Mouse (Mus musculus): ENCODE data around the gene Tmem184b. TPM values are rescaled to one million over a fixed set of nuclear protein-coding genes. Genes with fewer than 3 reads are reported as not detected.

The Tmem184b gene
- total and polyA plus RNA-seq, 3 experiments: 7.1 to 42.7 (median 21.1) TPM

Other genes starting within 250 kb of the Tmem184b start
- gene Sox10, start 238.3 kb downstream of the Tmem184b start, total RNA-seq (2012; rRNA removed): 0.04 and 0.08 TPM in 2 replicates
- gene Sox10, start 238.3 kb downstream of the Tmem184b start, total RNA-seq (2014; rRNA removed): not detected in 2 replicates
- gene Sox10, start 238.3 kb downstream of the Tmem184b start, polyA plus RNA-seq (2012; ENCODE audit: insufficient read length, low read depth): not detected in 2 replicates
- 23.2 and 23.4 TPM in 2 replicates for gene Pick1, start 174.4 kb downstream of the Tmem184b start, total RNA-seq (2012; rRNA removed)
- 13.9 and 15.4 TPM in 2 replicates for gene Pick1, start 174.4 kb downstream of the Tmem184b start, total RNA-seq (2014; rRNA removed)
- 14.9 and 18.5 TPM in 2 replicates for gene Pick1, start 174.4 kb downstream of the Tmem184b start, polyA plus RNA-seq (2012; ENCODE audit: insufficient read length, low read depth)
- gene Gm49486, start 174.2 kb downstream of the Tmem184b start, total RNA-seq (2012; rRNA removed): 0.21 and 0.29 TPM in 2 replicates
- 0.49 and 0.77 TPM in 2 replicates for gene Gm49486, start 174.2 kb downstream of the Tmem184b start, total RNA-seq (2014; rRNA removed)
- 0.59 and 1.3 TPM in 2 replicates for gene Gm49486, start 174.2 kb downstream of the Tmem184b start, polyA plus RNA-seq (2012; ENCODE audit: insufficient read length, low read depth)
- gene Slc16a8, start 148.8 kb downstream of the Tmem184b start, total RNA-seq (2012; rRNA removed): 0.08 and 0.29 TPM in 2 replicates
- gene Slc16a8, start 148.8 kb downstream of the Tmem184b start, total RNA-seq (2014; rRNA removed): not detected in 2 replicates
- gene Slc16a8, start 148.8 kb downstream of the Tmem184b start, polyA plus RNA-seq (2012; ENCODE audit: insufficient read length, low read depth): 0.79 and 0.83 TPM in 2 replicates
- gene Baiap2l2, start 118.0 kb downstream of the Tmem184b start, total RNA-seq (2012; rRNA removed): 0.21 and 1.5 TPM in 2 replicates
- not detected in 2 replicates for gene Baiap2l2, start 118.0 kb downstream of the Tmem184b start, total RNA-seq (2014; rRNA removed)
- gene Baiap2l2, start 118.0 kb downstream of the Tmem184b start, polyA plus RNA-seq (2012; ENCODE audit: insufficient read length, low read depth): 0.84 and 1.2 TPM in 2 replicates
- gene Pla2g6, start 75.2 kb downstream of the Tmem184b start, total RNA-seq (2012; rRNA removed): 18.7 and 20.9 TPM in 2 replicates
- 9.1 and 9.3 TPM in 2 replicates for gene Pla2g6, start 75.2 kb downstream of the Tmem184b start, total RNA-seq (2014; rRNA removed)
- 12.7 and 14.8 TPM in 2 replicates for gene Pla2g6, start 75.2 kb downstream of the Tmem184b start, polyA plus RNA-seq (2012; ENCODE audit: insufficient read length, low read depth)
- gene Maff, start 56.9 kb downstream of the Tmem184b start, total RNA-seq (2012; rRNA removed): 9.3 and 15.4 TPM in 2 replicates
- gene Maff, start 56.9 kb downstream of the Tmem184b start, total RNA-seq (2014; rRNA removed): 7.6 and 9.2 TPM in 2 replicates
- gene Maff, start 56.9 kb downstream of the Tmem184b start, polyA plus RNA-seq (2012; ENCODE audit: insufficient read length, low read depth): 9.7 and 10.5 TPM in 2 replicates
- gene Csnk1e, start 52.0 kb upstream of the Tmem184b start, total RNA-seq (2012; rRNA removed): 33.3 and 46.7 TPM in 2 replicates
- 10.4 and 12.2 TPM in 2 replicates for gene Csnk1e, start 52.0 kb upstream of the Tmem184b start, total RNA-seq (2014; rRNA removed)
- 16.8 and 18.5 TPM in 2 replicates for gene Csnk1e, start 52.0 kb upstream of the Tmem184b start, polyA plus RNA-seq (2012; ENCODE audit: insufficient read length, low read depth)
- not detected in 2 replicates for gene Kcnj4, start 101.7 kb upstream of the Tmem184b start, total RNA-seq (2012; rRNA removed)
- gene Kcnj4, start 101.7 kb upstream of the Tmem184b start, total RNA-seq (2014; rRNA removed): not detected in 2 replicates
- not detected in 2 replicates for gene Kcnj4, start 101.7 kb upstream of the Tmem184b start, polyA plus RNA-seq (2012; ENCODE audit: insufficient read length, low read depth)
- gene Kdelr3, start 112.8 kb upstream of the Tmem184b start, total RNA-seq (2012; rRNA removed): 7.3 and 7.4 TPM in 2 replicates
- 0.88 and 0.94 TPM in 2 replicates for gene Kdelr3, start 112.8 kb upstream of the Tmem184b start, total RNA-seq (2014; rRNA removed)
- gene Kdelr3, start 112.8 kb upstream of the Tmem184b start, polyA plus RNA-seq (2012; ENCODE audit: insufficient read length, low read depth): 0.33 and 0.80 TPM in 2 replicates
- gene Ddx17, start 143.2 kb upstream of the Tmem184b start, total RNA-seq (2012; rRNA removed): 81.3 and 93.0 TPM in 2 replicates
- gene Ddx17, start 143.2 kb upstream of the Tmem184b start, total RNA-seq (2014; rRNA removed): 79.8 and 84.6 TPM in 2 replicates
- 108 and 114 TPM in 2 replicates for gene Ddx17, start 143.2 kb upstream of the Tmem184b start, polyA plus RNA-seq (2012; ENCODE audit: insufficient read length, low read depth)
- gene Dmc1, start 201.5 kb upstream of the Tmem184b start, total RNA-seq (2012; rRNA removed): not detected in 2 replicates
- gene Dmc1, start 201.5 kb upstream of the Tmem184b start, total RNA-seq (2014; rRNA removed): not detected in 2 replicates
- not detected in 2 replicates for gene Dmc1, start 201.5 kb upstream of the Tmem184b start, polyA plus RNA-seq (2012; ENCODE audit: insufficient read length, low read depth)